In the genomic region with DNA sequence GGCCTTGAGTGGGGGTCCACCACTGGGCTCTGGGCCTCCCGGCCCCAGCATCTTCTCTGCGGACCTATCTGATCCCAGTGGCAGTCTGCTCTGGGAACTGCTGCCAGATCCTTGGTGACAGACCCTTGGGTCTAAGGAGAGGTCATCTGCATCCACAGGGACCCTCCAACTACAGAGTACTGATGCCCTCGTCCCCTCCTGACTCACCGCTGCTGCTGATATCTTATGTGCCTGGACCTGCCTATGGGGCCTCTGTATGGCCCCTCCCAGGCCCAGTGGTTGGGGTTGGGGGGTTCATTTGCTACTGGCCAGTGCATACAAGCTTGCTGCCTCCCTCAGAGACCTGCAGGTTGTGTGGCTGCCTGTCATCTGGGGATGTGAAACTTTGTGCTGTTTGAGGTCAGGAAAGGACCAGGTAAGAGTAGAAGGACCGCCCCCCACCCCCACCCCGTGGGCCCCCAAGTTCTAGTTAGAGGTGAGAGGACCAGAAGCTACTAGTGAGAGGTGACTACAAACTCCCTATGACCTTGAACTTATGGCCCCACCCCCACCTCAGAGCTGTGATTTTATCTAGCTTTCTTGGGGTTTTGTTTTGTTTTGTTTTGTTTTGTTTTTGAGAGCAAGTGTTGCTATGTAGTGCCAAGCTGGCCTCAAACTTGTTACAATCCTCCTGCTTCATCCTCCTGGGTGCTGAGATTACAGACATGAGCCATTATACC, we compare ENCODE assay signal across 9 mouse cellular contexts. TPM values are rescaled to one million over a fixed set of nuclear protein-coding genes. Genes with fewer than 3 reads are reported as not detected.
DNase-seq lines count a peak whose midpoint lies in the region; ATAC-seq lines count a peak whose summit lies in the region.
"Had no signal": no experiment of that assay in that cellular context is flagged by ENCODE, and none has a peak within 500 bp of the region (broad histone marks: within the 10 kb centered on the region; RNA-seq: fewer than 3 reads in every experiment).

No protein-coding gene starts in this region.

- H3K4me2 ChIP-seq in kidney, embryonic 15.5 days = peak overlapping the region; percentile 76
- H3K4me2 ChIP-seq in embryonic facial prominence, embryonic 14.5 days (ENCODE audit: low read depth, low read length) = peak overlapping the region; percentile 74
- peak overlapping the region; percentile 82 for H3K4me2 ChIP-seq in hindbrain, embryonic 15.5 days
- H3K4me2 ChIP-seq in midbrain, embryonic 16.5 days (ENCODE audit: low read length) = peak overlapping the region; percentile 77

- no peaks in the 10 kb centered on the region for H3K9me3 ChIP-seq in kidney, embryonic 15.5 days (replicated peaks)
- H3K9me3 ChIP-seq in embryonic facial prominence, embryonic 14.5 days (ENCODE audit: control insufficient read depth, low read length) = no peaks in the 10 kb centered on the region
- no peaks in the 10 kb centered on the region for H3K9me3 ChIP-seq in hindbrain, embryonic 15.5 days
- H3K9me3 ChIP-seq in midbrain, embryonic 16.5 days (replicated peaks; ENCODE audit: control insufficient read depth, low read length, poor library complexity, severe bottlenecking) = no peaks in the 10 kb centered on the region

- no peak for ATAC-seq in kidney, embryonic 15.5 days (replicated peaks; ENCODE audit: low FRiP score)
- ATAC-seq in embryonic facial prominence, embryonic 14.5 days (ENCODE audit: low read depth) = no peak
- ATAC-seq in hindbrain, embryonic 15.5 days (ENCODE audit: low FRiP score, low read depth) = no peak
- no peak for ATAC-seq in midbrain, embryonic 16.5 days
- ATAC-seq in frontal cortex, adult (ENCODE audit: low TSS enrichment) = no peak

- no peaks in the 10 kb centered on the region for H3K36me3 ChIP-seq in kidney, embryonic 15.5 days
- H3K36me3 ChIP-seq in embryonic facial prominence, embryonic 14.5 days (ENCODE audit: control insufficient read depth, insufficient read depth, low read length) = no peaks in the 10 kb centered on the region
- H3K36me3 ChIP-seq in hindbrain, embryonic 15.5 days = no peaks in the 10 kb centered on the region
- H3K36me3 ChIP-seq in midbrain, embryonic 16.5 days (ENCODE audit: control insufficient read depth, insufficient read depth, low read length) = no peaks in the 10 kb centered on the region

- H3K4me1 ChIP-seq in kidney, embryonic 15.5 days = peaks cover 45% of the 10 kb centered on the region
- H3K4me1 ChIP-seq in embryonic facial prominence, embryonic 14.5 days (ENCODE audit: control insufficient read depth, insufficient read depth, low read length) = peaks cover 34% of the 10 kb centered on the region
- peaks cover 31% of the 10 kb centered on the region for H3K4me1 ChIP-seq in hindbrain, embryonic 15.5 days (replicated peaks)
- peaks cover 17% of the 10 kb centered on the region for H3K4me1 ChIP-seq in midbrain, embryonic 16.5 days (ENCODE audit: control insufficient read depth, insufficient read depth, low read length)

- H3K27ac ChIP-seq in kidney, embryonic 15.5 days = peak overlapping the region; percentile 95
- H3K27ac ChIP-seq in embryonic facial prominence, embryonic 14.5 days (replicated peaks; ENCODE audit: low read depth, low read length) = peak overlapping the region; percentile 80; the same call in 1 of the 2 replicates
- H3K27ac ChIP-seq in hindbrain, embryonic 15.5 days (replicated peaks) = peak overlapping the region; percentile 90
- peak overlapping the region; percentile 89 for H3K27ac ChIP-seq in midbrain, embryonic 16.5 days (ENCODE audit: low read length)

- peak overlapping the region; percentile 39; the same call in 1 of the 2 replicates for H3K9ac ChIP-seq in kidney, embryonic 15.5 days
- peak overlapping the region; percentile 53; the same call in 1 of the 2 replicates for H3K9ac ChIP-seq in embryonic facial prominence, embryonic 14.5 days (ENCODE audit: low read depth, low read length)
- H3K9ac ChIP-seq in hindbrain, embryonic 15.5 days = peak overlapping the region; percentile 37; the same call in 1 of the 2 replicates
- peak overlapping the region; percentile 60 for H3K9ac ChIP-seq in midbrain, embryonic 16.5 days (ENCODE audit: low read depth, low read length)

- WGBS in kidney, embryonic 15.5 days = 71% methylated on average over 6 of the region's 6 CpGs
- 64% methylated on average over 6 of the region's 6 CpGs for WGBS in embryonic facial prominence, embryonic 14.5 days
- 71% methylated on average over 6 of the region's 6 CpGs for WGBS in hindbrain, embryonic 15.5 days
- 84% methylated on average over 6 of the region's 6 CpGs for WGBS in midbrain, embryonic 16.5 days

- no peaks in the 10 kb centered on the region for H3K27me3 ChIP-seq in kidney, embryonic 15.5 days
- H3K27me3 ChIP-seq in embryonic facial prominence, embryonic 14.5 days (replicated peaks; ENCODE audit: control insufficient read depth, insufficient read depth, low read length) = no peaks in the 10 kb centered on the region
- no peaks in the 10 kb centered on the region for H3K27me3 ChIP-seq in hindbrain, embryonic 15.5 days
- no peaks in the 10 kb centered on the region for H3K27me3 ChIP-seq in midbrain, embryonic 16.5 days (ENCODE audit: control insufficient read depth, insufficient read depth, low read depth, low read length)

- peak overlapping the region; percentile 47 for H3K4me3 ChIP-seq in kidney, embryonic 15.5 days (replicated peaks)
- H3K4me3 ChIP-seq in embryonic facial prominence, embryonic 14.5 days (ENCODE audit: low read depth, low read length) = peak overlapping the region; percentile 36; the same call in 1 of the 2 replicates
- H3K4me3 ChIP-seq in hindbrain, embryonic 15.5 days = peak overlapping the region; percentile 49
- H3K4me3 ChIP-seq in midbrain, embryonic 16.5 days (ENCODE audit: low read depth, low read length) = peak overlapping the region; percentile 48

- DNase-seq in kidney, adult 18-20 months = no peak
- DNase-seq in embryonic facial prominence, embryonic 14.5 days (ENCODE audit: low spot score) = no peak
- no peak for DNase-seq in layer of hippocampus, adult 18-20 months (ENCODE audit: low spot score in 2 of 2)
- DNase-seq in adrenal gland, postnatal 4 days (ENCODE audit: low spot score in 2 of 2) = no peak

RNA-seq across cellular contexts. Expression of a gene that starts 5.3 kb away (rescaled TPM):
- polyA plus RNA-seq in kidney, embryonic 15.5 days (2015; fragmentation: Nextera tagmentation; extraction: Ambion mirVana) = 7.5 and 9.0 TPM in 2 replicates
- polyA plus RNA-seq in embryonic facial prominence, embryonic 14.5 days (2014; fragmentation: Nextera tagmentation; extraction: Ambion mirVana) = 23.3 and 28.8 TPM in 2 replicates
- polyA plus RNA-seq in hindbrain, embryonic 15.5 days (2015; fragmentation: Nextera tagmentation; extraction: Ambion mirVana) = 4.0 and 5.2 TPM in 2 replicates
- 3.4 and 4.6 TPM in 2 replicates for polyA plus RNA-seq in midbrain, embryonic 16.5 days (2015; fragmentation: Nextera tagmentation; extraction: Ambion mirVana)
- 1 to 10 TPM; 1.1 to 2.3 TPM for total RNA-seq in layer of hippocampus, adult 18-20 months (2021)
- 10 to 100 TPM; 11.5 to 14.2 TPM for total RNA-seq in adrenal gland, postnatal 4 days (2021)

RNA-seq across cellular contexts. Expression of a gene that starts 17.7 kb away (rescaled TPM):
- 16.1 and 18.0 TPM in 2 replicates for polyA plus RNA-seq in kidney, embryonic 15.5 days (2015; fragmentation: Nextera tagmentation; extraction: Ambion mirVana)
- 10.4 and 11.1 TPM in 2 replicates for polyA plus RNA-seq in embryonic facial prominence, embryonic 14.5 days (2014; fragmentation: Nextera tagmentation; extraction: Ambion mirVana)
- polyA plus RNA-seq in hindbrain, embryonic 15.5 days (2015; fragmentation: Nextera tagmentation; extraction: Ambion mirVana) = 20.2 and 24.3 TPM in 2 replicates
- 17.2 and 18.5 TPM in 2 replicates for polyA plus RNA-seq in midbrain, embryonic 16.5 days (2015; fragmentation: Nextera tagmentation; extraction: Ambion mirVana)
- total RNA-seq in layer of hippocampus, adult 18-20 months (2021) = 1 to 10 TPM; 6.0 to 6.3 TPM
- total RNA-seq in adrenal gland, postnatal 4 days (2021) = 10 to 100 TPM; 31.1 to 31.2 TPM

RNA-seq across cellular contexts. Expression of a gene that starts 21.2 kb away (rescaled TPM):
- 0.42 and 3.7 TPM in 2 replicates for polyA plus RNA-seq in kidney, embryonic 15.5 days (2015; fragmentation: Nextera tagmentation; extraction: Ambion mirVana)
- 1.9 and 2.2 TPM in 2 replicates for polyA plus RNA-seq in embryonic facial prominence, embryonic 14.5 days (2014; fragmentation: Nextera tagmentation; extraction: Ambion mirVana)
- 0.05 and 0.32 TPM in 2 replicates for polyA plus RNA-seq in hindbrain, embryonic 15.5 days (2015; fragmentation: Nextera tagmentation; extraction: Ambion mirVana)
- 0.16 TPM in 2 replicates for polyA plus RNA-seq in midbrain, embryonic 16.5 days (2015; fragmentation: Nextera tagmentation; extraction: Ambion mirVana)
- under 1 TPM in 1 of 2 experiments, not detected in 1; 0.12 TPM for total RNA-seq in layer of hippocampus, adult 18-20 months (2021)
- under 1 TPM in 1 of 2 experiments, not detected in 1; 0.42 TPM for total RNA-seq in adrenal gland, postnatal 4 days (2021)

RNA-seq across cellular contexts. Expression of a gene that starts 23.4 kb away (rescaled TPM):
- polyA plus RNA-seq in kidney, embryonic 15.5 days (2015; fragmentation: Nextera tagmentation; extraction: Ambion mirVana) = 0.14 and 0.17 TPM in 2 replicates
- 0.19 and 0.30 TPM in 2 replicates for polyA plus RNA-seq in embryonic facial prominence, embryonic 14.5 days (2014; fragmentation: Nextera tagmentation; extraction: Ambion mirVana)
- polyA plus RNA-seq in hindbrain, embryonic 15.5 days (2015; fragmentation: Nextera tagmentation; extraction: Ambion mirVana) = 0.08 and 0.09 TPM in 2 replicates
- polyA plus RNA-seq in midbrain, embryonic 16.5 days (2015; fragmentation: Nextera tagmentation; extraction: Ambion mirVana) = not detected in 2 replicates
- not detected for total RNA-seq in layer of hippocampus, adult 18-20 months (2021)
- 1 to 10 TPM in 1 of 2 experiments, under 1 TPM in 1; 0.54 to 1.1 TPM for total RNA-seq in adrenal gland, postnatal 4 days (2021)
- total RNA-seq: left cerebral cortex, postnatal 10 days had no signal

RNA-seq across cellular contexts. Expression of a gene that starts 27.9 kb away (rescaled TPM):
- polyA plus RNA-seq in kidney, embryonic 15.5 days (2015; fragmentation: Nextera tagmentation; extraction: Ambion mirVana) = 0.06 and 0.21 TPM in 2 replicates
- polyA plus RNA-seq in embryonic facial prominence, embryonic 14.5 days (2014; fragmentation: Nextera tagmentation; extraction: Ambion mirVana) = 1.3 and 2.1 TPM in 2 replicates
- not detected in 2 replicates for polyA plus RNA-seq in hindbrain, embryonic 15.5 days (2015; fragmentation: Nextera tagmentation; extraction: Ambion mirVana)
- not detected in 2 replicates for polyA plus RNA-seq in midbrain, embryonic 16.5 days (2015; fragmentation: Nextera tagmentation; extraction: Ambion mirVana)
- under 1 TPM in 1 of 2 experiments, not detected in 1; 0.18 TPM for total RNA-seq in layer of hippocampus, adult 18-20 months (2021)
- under 1 TPM in 1 of 2 experiments, not detected in 1; 0.22 TPM for total RNA-seq in adrenal gland, postnatal 4 days (2021)
